Comparison of ENCODE assay signal across 9 mouse cellular contexts in genomic region chr2:65620556-65621166, GRCm38 (mm10). TPM values are rescaled to one million over a fixed set of nuclear protein-coding genes. Genes with fewer than 3 reads are reported as not detected.
DNase-seq lines count a peak whose midpoint lies in the region; ATAC-seq lines count a peak whose summit lies in the region.
"Had no signal": no experiment of that assay in that cellular context is flagged by ENCODE, and none has a peak within 500 bp of the region (broad histone marks: within the 10 kb centered on the region; RNA-seq: fewer than 3 reads in every experiment).

Gene Scn2a (plus strand): TSS chr2:65620771.

- no peak within 1 kb of the TSS for H3K4me2 ChIP-seq in forebrain, embryonic 11.5 days (ENCODE audit: low read depth, low read length, severe bottlenecking)
- H3K4me2 ChIP-seq in midbrain, embryonic 16.5 days (ENCODE audit: low read length), result peak within 1 kb of the TSS; percentile 60
- H3K4me2 ChIP-seq: heart, embryonic 13.5 days had no signal

- H3K36me3 ChIP-seq in forebrain, embryonic 11.5 days (ENCODE audit: control insufficient read depth, insufficient read depth, low read length), result no peaks in the 10 kb centered on the region
- H3K36me3 ChIP-seq in forebrain, embryonic 10.5 days (replicated peaks), result no peaks in the 10 kb centered on the region
- no peaks in the 10 kb centered on the region for H3K36me3 ChIP-seq in midbrain, embryonic 16.5 days (ENCODE audit: control insufficient read depth, insufficient read depth, low read length)
- H3K36me3 ChIP-seq: heart, embryonic 13.5 days had no signal

- H3K4me3 ChIP-seq in forebrain, embryonic 11.5 days (ENCODE audit: low read depth, low read length), result no peak within 1 kb of the TSS
- no peak within 1 kb of the TSS for H3K4me3 ChIP-seq in forebrain, embryonic 10.5 days
- peak within 1 kb of the TSS; percentile 53 for H3K4me3 ChIP-seq in midbrain, embryonic 16.5 days (ENCODE audit: low read depth, low read length)
- H3K4me3 ChIP-seq: heart, embryonic 13.5 days had no signal

- H3K9ac ChIP-seq in forebrain, embryonic 11.5 days (ENCODE audit: low read length), result no peak within 1 kb of the TSS
- peak within 1 kb of the TSS; percentile 72 for H3K9ac ChIP-seq in midbrain, embryonic 16.5 days (ENCODE audit: low read depth, low read length)
- H3K9ac ChIP-seq: heart, embryonic 13.5 days had no signal

- H3K9me3 ChIP-seq in forebrain, embryonic 11.5 days (ENCODE audit: control insufficient read depth, low read length), result no peaks in the 10 kb centered on the region
- H3K9me3 ChIP-seq in forebrain, embryonic 10.5 days, result no peaks in the 10 kb centered on the region
- H3K9me3 ChIP-seq in midbrain, embryonic 16.5 days (replicated peaks; ENCODE audit: control insufficient read depth, low read length, poor library complexity, severe bottlenecking), result no peaks in the 10 kb centered on the region
- H3K9me3 ChIP-seq: heart, embryonic 13.5 days had no signal

- peak; percentile 50; the same call in 1 of the 2 replicates for ATAC-seq in forebrain, embryonic 11.5 days (replicated peaks; ENCODE audit: low FRiP score)
- peak; percentile 77 for ATAC-seq in midbrain, embryonic 16.5 days

- 48% methylated on average over 9 of the region's 9 CpGs for WGBS in forebrain, embryonic 11.5 days
- 52% methylated on average over 9 of the region's 9 CpGs for WGBS in forebrain, embryonic 10.5 days
- 28% methylated on average over 9 of the region's 9 CpGs for WGBS in midbrain, embryonic 16.5 days

- no peaks in the 10 kb centered on the region for H3K27me3 ChIP-seq in forebrain, embryonic 11.5 days (ENCODE audit: control insufficient read depth, insufficient read depth, low read length)
- H3K27me3 ChIP-seq in forebrain, embryonic 10.5 days (ENCODE audit: poor library complexity, severe bottlenecking), result no peaks in the 10 kb centered on the region
- no peaks in the 10 kb centered on the region for H3K27me3 ChIP-seq in midbrain, embryonic 16.5 days (ENCODE audit: control insufficient read depth, insufficient read depth, low read depth, low read length)
- H3K27me3 ChIP-seq: heart, embryonic 13.5 days had no signal

- peaks cover 4% of the 10 kb centered on the region; the same call in 1 of the 2 replicates for H3K4me1 ChIP-seq in forebrain, embryonic 11.5 days (replicated peaks; ENCODE audit: control insufficient read depth, insufficient read depth, low read length)
- peaks cover 38% of the 10 kb centered on the region for H3K4me1 ChIP-seq in forebrain, embryonic 10.5 days
- H3K4me1 ChIP-seq in midbrain, embryonic 16.5 days (ENCODE audit: control insufficient read depth, insufficient read depth, low read length), result peaks cover 11% of the 10 kb centered on the region
- H3K4me1 ChIP-seq: heart, embryonic 13.5 days had no signal

- 0 out of 2 replicates have a peak within 1 kb of the TSS, but pooled peaks have one; percentile 38 for H3K27ac ChIP-seq in forebrain, embryonic 11.5 days (ENCODE audit: low read depth, low read length)
- H3K27ac ChIP-seq in forebrain, embryonic 10.5 days, result no peak within 1 kb of the TSS
- peak within 1 kb of the TSS; percentile 88 for H3K27ac ChIP-seq in midbrain, embryonic 16.5 days (ENCODE audit: low read length)
- H3K27ac ChIP-seq: heart, embryonic 13.5 days had no signal

- DNase-seq in forebrain, embryonic 11.5 days (ENCODE audit: low spot score), result peak; percentile 57
- no peak for DNase-seq in forebrain, embryonic 10.5 days (ENCODE audit: extremely low spot score, low spot score)
- DNase-seq in CD4-positive, CD25-positive, alpha-beta regulatory T cell, adult 2 months (ENCODE audit: low read depth, low spot score), result peak; percentile 46
- peak; percentile 70 for DNase-seq in cerebellum, adult 11-12 months
- peak; percentile 57 for DNase-seq in forelimb bud, embryonic 11.5 days (ENCODE audit: low read depth, low spot score)
- DNase-seq in layer of hippocampus, postnatal 10 days (ENCODE audit: low spot score in 2 of 2), result peak; percentile 50 to 70
- no peak for DNase-seq in T-cell, adult 2 months (ENCODE audit: low spot score)

RNA-seq across cellular contexts. Expression of gene Scn2a, which starts in this region (rescaled TPM):
- 6.4 and 6.7 TPM in 2 replicates for polyA plus RNA-seq in forebrain, embryonic 11.5 days (2014; fragmentation: Nextera tagmentation; extraction: Ambion mirVana)
- 2.2 and 2.7 TPM in 2 replicates for polyA plus RNA-seq in forebrain, embryonic 10.5 days (2016; fragmentation: Nextera tagmentation; extraction: Ambion mirVana)
- 100 to 1,000 TPM; 260 to 266 TPM for total RNA-seq in layer of hippocampus, postnatal 10 days (2021)
- 55.5 and 56.7 TPM in 2 replicates for polyA plus RNA-seq in midbrain, embryonic 16.5 days (2015; fragmentation: Nextera tagmentation; extraction: Ambion mirVana)

Comparison
In these comparisons a context has a peak if more than half of its experiments do, and no peak if none do; other contexts are left out.
1. DNase-seq: peak in forebrain, embryonic 11.5 days (single experiment), CD4-positive, CD25-positive, alpha-beta regulatory T cell, adult 2 months (single experiment), cerebellum, adult 11-12 months (single experiment), forelimb bud, embryonic 11.5 days (single experiment) and layer of hippocampus, postnatal 10 days (2 of 2); none in forebrain, embryonic 10.5 days (single experiment) and T-cell, adult 2 months (single experiment).